Mouse (Mus musculus): ENCODE results near the gene Gpt2.
A peak's percentile ranks its signal among the peaks of the same experiment; 100 is the strongest.

Gene Gpt2

DNA sequence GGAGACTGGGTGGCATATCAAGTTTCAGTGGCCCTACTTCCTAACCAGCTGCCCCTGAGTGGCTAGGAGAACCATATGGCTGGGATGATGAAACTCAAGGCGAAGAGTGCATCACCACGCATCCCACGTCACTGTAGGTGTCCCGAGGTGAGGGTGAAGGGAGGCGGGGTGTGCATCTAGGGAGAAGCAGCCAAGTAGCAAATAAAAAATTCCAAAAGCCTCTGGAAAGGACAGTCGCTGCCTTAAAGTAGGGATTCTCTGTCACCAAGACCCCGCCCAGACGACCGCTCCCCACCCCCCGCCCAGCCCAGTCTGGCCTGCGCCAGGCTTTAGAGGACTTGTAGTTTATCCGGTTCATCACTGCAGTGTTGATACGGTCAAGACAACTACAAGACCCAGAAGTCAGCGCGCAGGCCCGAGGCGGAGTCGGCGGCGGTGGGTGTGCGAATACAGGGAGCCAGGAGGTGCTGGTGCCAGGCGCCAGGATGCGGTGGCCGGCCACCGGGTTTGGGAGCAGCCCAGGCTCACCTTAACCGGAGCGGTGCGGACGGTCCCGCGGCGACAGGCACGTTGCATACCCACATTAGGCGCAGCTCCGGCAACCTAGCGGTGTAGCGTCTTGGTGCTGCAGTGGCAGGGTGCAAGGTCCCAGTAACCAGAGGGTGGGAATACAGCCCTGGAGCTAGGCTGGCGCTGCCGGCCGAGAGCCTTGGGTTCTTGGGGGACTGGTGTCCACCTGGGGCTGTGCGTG is at the start of gene Gpt2:
Gpt2 (plus strand) TSS at position 452 of the 751 bp plus-strand sequence.
- peak; percentile 62 for DNase-seq (ENCODE audit: low spot score)

- DNase-seq (ENCODE audit: low spot score): no peak
Measured at GRCm38 (mm10) chr8:85444092-85444491, 48.3 kb upstream of the Gpt2 start.

DNA sequence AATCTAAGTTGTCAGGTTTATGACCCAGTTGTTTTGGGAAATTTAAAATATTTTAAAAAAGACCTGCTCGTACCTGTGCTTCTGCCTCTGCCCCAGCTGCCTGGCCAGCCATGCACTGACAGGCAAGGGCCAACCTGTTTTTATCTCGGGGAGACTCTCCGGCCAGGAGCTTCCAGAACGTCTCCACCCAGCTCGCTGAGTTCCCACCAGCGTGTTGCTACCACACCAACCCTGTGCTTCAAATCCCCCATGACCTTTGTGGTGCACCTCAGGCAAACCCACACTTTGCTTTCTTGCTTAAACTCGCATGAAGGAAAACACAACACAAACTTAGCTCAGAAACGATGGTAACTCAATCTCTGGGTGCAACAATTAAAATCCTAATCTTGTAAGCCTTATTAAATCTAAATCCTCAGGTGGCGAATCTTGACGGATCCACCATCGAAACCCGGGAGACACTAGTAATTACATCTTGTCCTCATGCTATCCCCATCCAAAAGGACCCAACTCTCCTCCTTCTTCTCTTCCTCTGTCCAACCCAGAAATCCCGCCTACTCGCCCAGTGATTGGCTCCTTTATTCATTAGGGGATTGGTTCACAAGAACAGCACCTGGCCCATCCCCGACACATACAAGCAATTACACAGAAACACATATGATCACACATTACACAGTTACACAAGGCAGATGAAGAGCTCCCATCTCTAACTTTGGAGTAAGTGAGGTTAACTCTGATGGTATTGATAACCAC is 46.3 kb upstream of the Gpt2 start:
- no peak for DNase-seq (ENCODE audit: low spot score)

- no peak for DNase-seq (ENCODE audit: low spot score)
Measured at GRCm38 (mm10) chr8:85450335-85450734, 42.0 kb upstream of the Gpt2 start.

DNA sequence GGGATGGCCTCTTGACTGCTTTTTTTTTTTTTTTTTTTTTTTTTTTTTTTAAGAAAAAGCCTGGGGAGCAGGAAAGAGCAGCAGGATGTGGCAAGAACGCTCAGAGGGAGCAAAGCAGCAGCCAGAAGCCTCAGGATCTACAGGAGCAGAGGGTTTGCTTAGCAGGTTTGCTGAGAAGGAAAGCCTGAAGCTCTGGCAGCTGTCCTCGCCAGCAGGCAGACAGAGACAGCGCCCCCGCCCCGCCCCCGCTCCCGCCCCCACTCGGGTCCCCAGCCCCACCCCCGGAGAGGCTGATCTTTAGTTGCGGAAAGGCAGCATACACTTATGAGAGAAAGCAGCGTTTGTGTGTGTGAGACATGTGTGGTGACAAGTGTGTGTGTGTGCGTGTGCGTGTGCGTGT is 40.0 kb upstream of the Gpt2 start:
- no peak for DNase-seq (ENCODE audit: low spot score)

GRCm38 (mm10) chr8:85453256-85453655 is 39.1 kb upstream of the Gpt2 start:
- no peak for DNase-seq (ENCODE audit: low spot score)

- DNase-seq (ENCODE audit: low spot score): no peak
Measured at GRCm38 (mm10) chr8:85454750-85455149, 37.6 kb upstream of the Gpt2 start.

- peak; percentile 31 for DNase-seq (ENCODE audit: low spot score)
Measured at GRCm38 (mm10) chr8:85456536-85456935, 35.8 kb upstream of the Gpt2 start.

DNA sequence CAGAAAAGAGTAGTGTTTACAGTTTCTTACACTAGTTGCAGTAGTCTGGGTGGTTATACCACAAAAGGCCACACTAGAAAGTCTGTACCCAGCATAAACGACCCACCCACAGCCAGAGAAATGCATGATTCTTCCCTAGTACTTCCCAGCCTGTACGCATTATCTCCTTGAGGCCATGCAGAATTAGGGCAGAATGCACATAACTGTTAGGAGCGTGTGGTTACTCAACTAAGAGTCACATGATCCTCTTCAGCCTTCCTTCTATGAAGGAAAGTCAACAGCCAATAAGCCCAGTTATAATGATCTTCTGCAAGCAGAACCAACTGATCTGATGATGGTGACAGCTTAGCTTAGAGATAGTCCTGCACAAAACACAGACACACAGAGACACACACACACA is 32.8 kb upstream of the Gpt2 start:
- DNase-seq (ENCODE audit: low spot score): no peak

DNA sequence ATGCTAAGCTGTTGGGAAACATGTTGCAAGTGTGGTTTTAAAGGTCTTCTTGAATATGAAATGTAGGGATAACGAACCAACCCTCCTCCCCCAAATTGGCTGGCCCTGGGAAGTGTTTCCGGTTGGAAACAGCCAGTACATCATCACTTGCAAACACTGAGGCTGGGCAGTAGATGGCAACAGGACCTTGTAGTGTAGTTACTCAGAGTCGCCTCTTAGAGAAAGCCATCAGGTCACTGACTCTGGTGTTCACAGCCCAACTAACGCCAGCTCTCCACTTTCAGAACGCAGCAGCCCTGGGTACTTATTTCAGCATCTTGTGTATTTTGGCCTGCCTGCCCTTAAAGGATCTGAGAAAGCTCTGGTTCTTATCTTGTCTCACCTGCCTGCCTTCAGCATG is 31.6 kb upstream of the Gpt2 start:
- DNase-seq (ENCODE audit: low spot score): no peak

DNA sequence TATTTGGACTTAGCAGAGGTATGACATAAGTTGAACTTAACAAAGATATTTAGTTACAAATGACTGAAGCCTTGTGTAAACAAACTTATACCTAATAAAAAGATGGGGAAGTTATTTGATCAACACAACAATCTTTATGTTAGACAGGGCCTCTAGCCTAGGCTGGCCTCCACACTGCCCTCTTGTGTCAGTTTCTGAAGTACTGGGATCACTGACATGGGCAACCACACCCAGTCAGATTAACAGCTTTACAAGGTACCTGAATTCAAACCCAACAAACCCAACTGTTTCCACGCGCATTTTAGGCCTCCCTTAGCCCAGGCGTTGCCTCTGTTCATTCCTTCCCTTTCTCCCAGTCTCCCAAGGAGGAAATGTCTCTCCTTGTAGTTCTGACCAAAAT is 31.0 kb upstream of the Gpt2 start:
- no peak for DNase-seq (ENCODE audit: low spot score)

DNA sequence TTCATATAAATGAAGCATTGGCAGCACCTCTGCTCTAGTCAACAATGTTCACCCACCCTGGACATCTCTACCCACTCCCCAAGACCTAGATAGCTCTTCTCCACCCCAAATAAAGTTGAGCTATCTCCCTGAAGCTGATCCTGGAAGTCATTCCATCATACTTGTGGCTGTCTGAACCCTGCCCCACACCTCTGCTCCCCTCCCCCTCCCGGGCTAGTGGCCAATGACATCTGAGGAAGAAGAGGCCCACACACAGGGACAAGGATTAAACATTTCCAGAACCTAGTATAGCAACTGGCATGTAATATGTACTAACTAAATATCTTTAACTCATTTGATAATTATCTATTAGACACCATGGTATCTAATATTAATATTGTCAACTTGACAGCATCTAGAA is 29.9 kb upstream of the Gpt2 start:
- DNase-seq (ENCODE audit: low spot score): no peak

DNA sequence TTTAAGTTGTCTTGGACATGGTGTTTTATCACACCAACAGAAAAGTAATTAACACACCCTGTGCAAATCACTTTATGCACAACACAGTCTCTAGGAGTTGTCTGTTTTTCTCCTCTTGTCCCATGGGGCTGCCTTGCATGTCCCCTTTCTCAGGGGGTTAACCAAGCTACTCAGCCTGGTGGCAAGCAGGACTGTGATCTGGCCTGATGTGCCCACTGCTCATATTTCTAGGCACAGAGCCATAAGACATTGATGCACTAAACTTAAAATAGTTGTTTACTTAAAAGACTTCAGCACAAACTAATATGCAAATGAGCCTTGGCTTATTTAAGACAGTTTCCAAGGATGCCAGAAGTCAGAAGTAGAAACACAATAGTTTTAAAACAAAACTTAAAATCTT is 28.1 kb upstream of the Gpt2 start:
- no peak for DNase-seq (ENCODE audit: low spot score)

DNA sequence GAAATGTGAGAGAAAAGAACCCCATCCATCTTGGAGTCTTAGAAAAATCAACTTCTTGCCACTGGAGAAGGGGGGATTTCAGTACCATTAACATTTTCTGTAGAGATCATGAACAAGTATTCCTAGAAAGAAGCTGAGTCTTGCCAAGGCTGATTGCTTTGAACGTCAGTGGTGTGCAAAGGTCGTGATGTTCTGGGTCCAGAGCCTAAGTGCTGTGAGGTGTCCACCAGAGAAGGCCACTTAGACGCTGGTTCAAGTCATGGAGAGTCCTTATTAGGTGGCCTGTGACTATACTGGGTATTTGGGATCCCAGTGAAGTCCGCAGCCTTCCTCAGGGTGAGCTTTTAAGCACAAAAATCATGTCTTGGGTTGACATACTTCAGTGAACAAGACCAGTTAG is 26.3 kb upstream of the Gpt2 start:
- no peak for DNase-seq (ENCODE audit: low spot score)

DNA sequence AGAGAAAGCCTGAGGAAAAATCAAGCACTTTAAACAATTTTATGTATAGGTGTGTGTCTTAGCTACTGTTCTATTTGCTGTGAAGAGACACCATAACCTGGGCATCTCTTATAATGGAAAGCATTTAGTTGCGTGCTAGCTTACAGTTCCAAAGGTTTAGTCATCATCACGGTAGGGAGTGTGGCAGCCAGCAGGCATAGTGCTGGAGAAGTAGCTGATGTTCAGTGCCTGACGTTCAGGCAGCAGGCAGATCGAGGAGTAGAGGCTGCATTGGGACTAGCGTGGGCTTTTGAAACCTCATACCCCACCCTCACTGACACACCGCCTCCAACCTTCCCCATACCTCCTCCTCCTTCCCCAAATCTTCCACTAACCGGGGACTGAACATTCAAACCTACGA is 21.6 kb upstream of the Gpt2 start:
- DNase-seq (ENCODE audit: low spot score): no peak

GRCm38 (mm10) chr8:85472800-85473199 is 19.6 kb upstream of the Gpt2 start:
- no peak for DNase-seq (ENCODE audit: low spot score)

- DNase-seq (ENCODE audit: low spot score): no peak
Measured at GRCm38 (mm10) chr8:85473246-85473645, 19.1 kb upstream of the Gpt2 start.

- no peak for DNase-seq (ENCODE audit: low spot score)
Measured at GRCm38 (mm10) chr8:85474924-85475323, 17.5 kb upstream of the Gpt2 start.

DNA sequence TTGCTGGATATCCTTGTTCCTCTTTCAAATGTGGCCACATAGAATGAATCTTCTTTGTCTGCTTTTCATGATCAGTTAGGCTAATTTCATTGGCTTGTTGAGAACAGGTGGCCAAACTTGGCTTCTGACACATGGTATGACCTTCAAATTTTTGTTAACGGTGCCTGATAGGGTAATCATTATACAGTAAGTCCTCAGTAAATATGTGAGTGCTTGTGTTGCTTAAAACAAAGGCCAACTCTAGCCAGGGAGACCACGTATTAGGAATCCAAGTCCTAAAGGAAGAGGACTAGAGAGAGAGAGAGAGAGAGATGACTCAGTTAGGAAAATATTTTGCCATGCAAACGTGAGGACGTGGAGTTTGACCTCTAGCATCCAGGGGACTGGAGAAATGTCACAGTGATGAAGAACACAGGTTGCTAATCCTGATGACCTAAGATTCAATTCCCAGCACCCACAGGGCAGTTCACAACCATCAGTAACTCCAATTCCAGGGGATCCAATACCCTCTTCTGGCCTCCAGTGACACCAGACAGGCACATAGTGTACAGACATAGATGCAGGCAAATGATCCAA is 15.3 kb upstream of the Gpt2 start:
- no peak for DNase-seq (ENCODE audit: low spot score)

DNA sequence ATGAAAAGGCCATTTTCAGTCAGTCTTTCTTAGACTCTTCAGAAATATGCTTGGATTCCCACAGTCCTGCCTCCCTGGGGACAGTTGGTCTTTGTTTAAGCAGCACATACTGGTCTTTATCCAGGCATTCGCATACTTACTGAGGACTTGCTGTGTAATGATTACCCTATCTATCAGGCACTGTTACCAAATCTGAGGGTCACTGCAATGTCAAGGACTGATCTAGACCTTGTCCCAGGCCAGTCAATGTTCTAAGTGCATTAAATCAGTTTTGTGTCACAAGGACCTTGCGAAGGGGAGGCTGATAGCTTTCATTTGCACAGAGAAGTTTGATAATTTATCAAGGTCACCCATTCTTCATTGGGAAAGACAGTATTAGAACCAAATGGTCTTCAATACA is 14.0 kb upstream of the Gpt2 start:
- DNase-seq (ENCODE audit: low spot score): no peak

DNA sequence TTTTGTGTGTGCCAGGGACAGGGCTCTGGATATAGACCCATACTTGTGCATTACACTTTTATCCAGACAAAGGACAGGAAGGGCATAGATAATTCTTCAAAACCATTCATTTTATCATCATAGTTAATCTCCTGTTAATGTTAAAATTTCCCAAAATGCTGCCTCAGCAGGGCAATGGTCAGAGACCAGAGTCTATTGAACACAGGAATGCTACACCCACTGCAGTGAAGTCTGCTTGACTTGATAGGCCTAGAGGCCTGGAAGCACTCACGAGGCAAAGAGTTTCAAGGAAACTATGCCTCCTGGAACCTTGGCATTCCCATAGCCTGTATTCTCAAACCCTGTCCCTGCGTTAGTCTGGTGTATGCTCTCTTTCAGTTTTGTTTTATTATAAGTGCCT is 12.7 kb upstream of the Gpt2 start:
- DNase-seq (ENCODE audit: low spot score): no peak

- DNase-seq (ENCODE audit: low spot score): no peak
Measured at GRCm38 (mm10) chr8:85481900-85482299, 10.5 kb upstream of the Gpt2 start.

- DNase-seq (ENCODE audit: low spot score): no peak
Measured at GRCm38 (mm10) chr8:85482427-85482826, 9.9 kb upstream of the Gpt2 start.
